8 mouse cellular contexts compared by ENCODE assay signal in genomic region chr11:50024833-50025720, GRCm38 (mm10). TPM values are rescaled to one million over a fixed set of nuclear protein-coding genes. Genes with fewer than 3 reads are reported as not detected.
A peak's percentile ranks its signal among the peaks of the same experiment; 100 is the strongest.
DNase-seq lines count a peak whose midpoint lies in the region; ATAC-seq and TF ChIP-seq lines count a peak whose summit lies in the region.

Gene Rnf130 (plus strand): TSS chr11:50025346.

- no peaks in the 10 kb centered on the region for H3K36me3 ChIP-seq in hindbrain, postnatal 0 days (ENCODE audit: insufficient read depth, low read length)

- WGBS in hindbrain, postnatal 0 days: 3% methylated on average over 103 of the region's 129 CpGs

- peak within 1 kb of the TSS; percentile 73 for H3K4me3 ChIP-seq in cortical plate, adult 2 months (ENCODE audit: insufficient read depth, low read length)
- peak within 1 kb of the TSS; percentile 98 for H3K4me3 ChIP-seq in hindbrain, postnatal 0 days (ENCODE audit: low read length)

- H3K4me2 ChIP-seq in hindbrain, postnatal 0 days (ENCODE audit: low read depth, low read length): peak within 1 kb of the TSS; percentile 78

- no peaks in the 10 kb centered on the region for H3K27me3 ChIP-seq in hindbrain, postnatal 0 days (ENCODE audit: insufficient read depth, low read length)

- TF ChIP-seq POLR2A in cortical plate, adult 2 months (IDR thresholded peaks at IDR 0.05; ENCODE audit: extremely low read depth, insufficient read depth, low read length): peak; percentile 89; the same call in 1 of the 2 replicates

- H3K9ac ChIP-seq in hindbrain, postnatal 0 days (replicated peaks; ENCODE audit: low read length): peak within 1 kb of the TSS; percentile 98

- peak; percentile 12 for DNase-seq in adipocyte (ENCODE audit: low spot score)
- DNase-seq in gastrocnemius, adult 8-10 months (ENCODE audit: low spot score in 2 of 2): peak; percentile 89 to 90
- peak; percentile 97 for DNase-seq in hindbrain, postnatal 0 days (ENCODE audit: low spot score)
- peak; percentile 95 to 97 for DNase-seq in left cerebral cortex, adult 18-20 months (ENCODE audit: low spot score in 2 of 2)
- DNase-seq in lung, postnatal 4 days: peak; percentile 95 to 96
- peak; percentile 87 for DNase-seq in retina, postnatal 7 days (ENCODE audit: low read depth, low spot score)
- peak; percentile 92 to 94 for DNase-seq in urinary bladder, adult 18-20 months (ENCODE audit: low spot score in 2 of 2)

- peak; percentile 93 for ATAC-seq in hindbrain, postnatal 0 days

- TF ChIP-seq CTCF in cortical plate, adult 2 months (IDR thresholded peaks at IDR 0.05; ENCODE audit: extremely low read depth, insufficient read depth, low read length): no peak
- TF ChIP-seq CTCF in hindbrain, postnatal 0 days (IDR thresholded peaks at IDR 0.05; ENCODE audit: low read depth): no peak

- H3K27ac ChIP-seq in cortical plate, adult 2 months (ENCODE audit: insufficient read depth, low read length): peak within 1 kb of the TSS; percentile 99
- H3K27ac ChIP-seq in hindbrain, postnatal 0 days: peak within 1 kb of the TSS; percentile 99

- H3K9me3 ChIP-seq in hindbrain, postnatal 0 days (ENCODE audit: low read length): no peaks in the 10 kb centered on the region

- peaks cover 10% of the 10 kb centered on the region for H3K4me1 ChIP-seq in cortical plate, adult 2 months (ENCODE audit: control insufficient read depth, insufficient read depth, low read length)
- peaks cover 25% of the 10 kb centered on the region for H3K4me1 ChIP-seq in hindbrain, postnatal 0 days (ENCODE audit: insufficient read depth, low read length)

RNA-seq across cellular contexts. Expression of gene Rnf130, which starts in this region (rescaled TPM):
- polyA plus RNA-seq in cortical plate, adult 2 months (2012; rRNA removed): 50.5 and 58.1 TPM in 2 replicates
- total RNA-seq in gastrocnemius, adult 8-10 months (2022): 10 to 100 TPM; 49.8 to 57.4 (median 54.4) TPM
- 71.6 and 73.2 TPM in 2 replicates for total RNA-seq in hindbrain, postnatal 0 days (2014; rRNA removed)
- polyA plus RNA-seq in hindbrain, postnatal 0 days (2015; fragmentation: Nextera tagmentation; extraction: Ambion mirVana): 60.6 and 64.7 TPM in 2 replicates
- 10 to 100 TPM; 88.8 to 95.0 TPM for total RNA-seq in left cerebral cortex, adult 18-20 months (2021)

Comparison
In these comparisons a context has a peak if more than half of its experiments do, and no peak if none do; other contexts are left out.
1. Peak in every context shown above with its lines: DNase-seq, ATAC-seq, H3K4me3 ChIP-seq and H3K27ac ChIP-seq.
2. DNase-seq: peak in every context shown above with its lines; median percentile 97 in hindbrain, postnatal 0 days; 96 in left cerebral cortex, adult 18-20 months; 96 in lung, postnatal 4 days; 93 in urinary bladder, adult 18-20 months; 90 in gastrocnemius, adult 8-10 months; 87 in retina, postnatal 7 days; 12 in adipocyte.